Mouse (Mus musculus) kidney, postnatal 0 days (tissue): ENCODE measurements at regions not wholly inside any gene's neighbourhood (a gene's known extent, or its start where the extent isn't known, plus 50 kb on each side); places are given as distances from the start of the nearest gene placed in this dataset.

ENCODE experiments used
- ATAC-seq: fragments of 200-750 bp; cut with Nextera tagmentation; replicated peaks from 2 replicates; pipeline ENCODE4 v1.8.0; 2017; ENCODE audit warnings: low read depth, moderate number of reproducible peaks, moderate TSS enrichment, moderate library complexity; ENCODE audit not compliant: low FRiP score
- DNase-seq: peaks from one replicate; pipeline ENCODE4 v3.0.0-alpha.2; 2016; ENCODE audit warnings: low spot score
- H3K27ac ChIP-seq: fragments of 300-500 bp; sonication (generic); 2 replicates; pipeline ENCODE4 v1.5.1; 2014; ENCODE audit warnings: mild to moderate bottlenecking
- H3K27me3 ChIP-seq: fragments of 300-500 bp; sonication (generic); 2 replicates; pipeline ENCODE4 v1.6.1; 2014; ENCODE audit warnings: low read length, mixed read lengths; ENCODE audit not compliant: insufficient read depth
- H3K36me3 ChIP-seq: fragments of 300-500 bp; sonication (generic); 2 replicates; pipeline ENCODE4 v1.6.1; 2014; ENCODE audit warnings: low read length, mixed read lengths; ENCODE audit not compliant: insufficient read depth
- H3K4me1 ChIP-seq: fragments of 300-500 bp; sonication (generic); replicated peaks from 2 replicates; pipeline ENCODE4 v1.6.1; 2014; ENCODE audit warnings: antibody characterized with exemption, low read length, mixed read lengths; ENCODE audit not compliant: insufficient read depth
- H3K4me2 ChIP-seq: fragments of 300-500 bp; sonication (generic); 2 replicates; pipeline ENCODE4 v1.6.1; 2014; ENCODE audit warnings: mild to moderate bottlenecking, low read length, moderate library complexity, mixed read lengths
- H3K4me3 ChIP-seq: fragments of 300-500 bp; sonication (generic); replicated peaks from 2 replicates; pipeline ENCODE4 v1.5.1; 2014; ENCODE audit warnings: low read depth, low read length
- H3K9ac ChIP-seq: fragments of 300-500 bp; sonication (generic); 2 replicates; pipeline ENCODE4 v1.6.1; 2014; ENCODE audit warnings: low read depth, low read length
- H3K9me3 ChIP-seq: fragments of 300-500 bp; sonication (generic); replicated peaks from 2 replicates; pipeline ENCODE4 v1.6.1; 2016; ENCODE audit warnings: low read length, inconsistent platforms, mixed read lengths
- CTCF ChIP-seq: IDR thresholded peaks from 2 replicates; pipeline ENCODE4 v1.5.1; 2016; ENCODE audit warnings: antibody characterized with exemption, low read depth, mild to moderate bottlenecking, moderate library complexity
- WGBS: fragments of 180-500 bp; shearing (Covaris S2); extraction: QIAGEN DNeasy Blood & Tissue Kit; methylation state at CpG from one replicate; pipeline ENCODE4 v1.1.7; 2014; 5-methylcytosine and 5-hydroxymethylcytosine counted together

- H3K27me3 ChIP-seq: no peaks in the 10 kb centered on the region
- TF ChIP-seq CTCF: no peak
- DNase-seq (no peak), ATAC-seq (no peak)
- no peak overlapping the region for H3K4me3 ChIP-seq
- no peak overlapping the region for H3K4me2 ChIP-seq
- H3K4me1 ChIP-seq: no peaks in the 10 kb centered on the region
- no peaks in the 10 kb centered on the region for H3K36me3 ChIP-seq
- no peak overlapping the region for H3K27ac ChIP-seq
- no peaks in the 10 kb centered on the region for H3K9me3 ChIP-seq
- 82% methylated on average over 5 of the region's 5 CpGs for WGBS
- no peak overlapping the region for H3K9ac ChIP-seq
Measured at GRCm38 (mm10) chr1:41981545-41981944, 714.0 kb upstream of the Pou3f3 start.

GRCm38 (mm10) chr1:42006235-42006634, 689.3 kb upstream of the Pou3f3 start:
- Histone ChIP-seq H3K27ac (no peak overlapping the region), H3K9me3 (no peaks in the 10 kb centered on the region), H3K4me3 (no peak overlapping the region), H3K9ac (no peak overlapping the region), H3K4me1 (no peaks in the 10 kb centered on the region), H3K27me3 (no peaks in the 10 kb centered on the region), H3K4me2 (no peak overlapping the region), H3K36me3 (no peaks in the 10 kb centered on the region)
- no peak for ATAC-seq
- TF ChIP-seq CTCF: no peak
- WGBS: 79% methylated on average over 6 of the region's 6 CpGs
- DNase-seq: no peak

- no peaks in the 10 kb centered on the region for H3K36me3 ChIP-seq
- 89% methylated on average over 3 of the region's 3 CpGs for WGBS
- DNase-seq: no peak
- H3K9ac ChIP-seq: no peak overlapping the region
- no peaks in the 10 kb centered on the region for H3K9me3 ChIP-seq
- H3K4me1 ChIP-seq: no peaks in the 10 kb centered on the region
- no peak overlapping the region for H3K27ac ChIP-seq
- ATAC-seq: no peak
- no peak overlapping the region for H3K4me3 ChIP-seq
- no peaks in the 10 kb centered on the region for H3K27me3 ChIP-seq
- TF ChIP-seq CTCF: no peak
- no peak overlapping the region for H3K4me2 ChIP-seq
Measured at GRCm38 (mm10) chr1:42008046-42008445, 687.5 kb upstream of the Pou3f3 start.

- Histone ChIP-seq H3K27me3 (no peaks in the 10 kb centered on the region), H3K4me1 (no peaks in the 10 kb centered on the region), H3K9me3 (no peaks in the 10 kb centered on the region), H3K27ac (no peak overlapping the region), H3K4me2 (no peak overlapping the region), H3K9ac (no peak overlapping the region), H3K36me3 (no peaks in the 10 kb centered on the region), H3K4me3 (no peak overlapping the region)
- ATAC-seq: no peak
- DNase-seq: no peak
- 90% methylated on average over 3 of the region's 3 CpGs for WGBS
- no peak for TF ChIP-seq CTCF
Measured at GRCm38 (mm10) chr1:42012911-42013310, 682.7 kb upstream of the Pou3f3 start.

- H3K4me2 ChIP-seq: no peak overlapping the region
- H3K9ac ChIP-seq: no peak overlapping the region
- DNase-seq (peak; percentile 13), ATAC-seq (no peak)
- 35% methylated on average over 2 of the region's 2 CpGs for WGBS
- no peaks in the 10 kb centered on the region for H3K36me3 ChIP-seq
- TF ChIP-seq CTCF: peak; percentile 4; the same call in 1 of the 2 replicates
- no peaks in the 10 kb centered on the region for H3K27me3 ChIP-seq
- no peak overlapping the region for H3K27ac ChIP-seq
- H3K4me1 ChIP-seq: no peaks in the 10 kb centered on the region
- no peaks in the 10 kb centered on the region for H3K9me3 ChIP-seq
- H3K4me3 ChIP-seq: no peak overlapping the region
Measured at GRCm38 (mm10) chr1:42018966-42019365, 676.6 kb upstream of the Pou3f3 start.

- ATAC-seq (no peak), DNase-seq (no peak)
- no peak overlapping the region for H3K9ac ChIP-seq
- H3K4me3 ChIP-seq: no peak overlapping the region
- H3K36me3 ChIP-seq: no peaks in the 10 kb centered on the region
- H3K9me3 ChIP-seq: no peaks in the 10 kb centered on the region
- 89% methylated on average over 6 of the region's 6 CpGs for WGBS
- no peak for TF ChIP-seq CTCF
- H3K4me1 ChIP-seq: no peaks in the 10 kb centered on the region
- H3K27ac ChIP-seq: no peak overlapping the region
- no peak overlapping the region for H3K4me2 ChIP-seq
- H3K27me3 ChIP-seq: no peaks in the 10 kb centered on the region
Measured at GRCm38 (mm10) chr1:42025781-42026180, 669.8 kb upstream of the Pou3f3 start.

GRCm38 (mm10) chr1:42026423-42026822, 669.1 kb upstream of the Pou3f3 start:
- no peaks in the 10 kb centered on the region for H3K4me1 ChIP-seq
- no peaks in the 10 kb centered on the region for H3K9me3 ChIP-seq
- H3K27me3 ChIP-seq: no peaks in the 10 kb centered on the region
- H3K4me2 ChIP-seq: no peak overlapping the region
- no peak overlapping the region for H3K4me3 ChIP-seq
- 61% methylated on average over 5 of the region's 5 CpGs for WGBS
- no peak for TF ChIP-seq CTCF
- ATAC-seq (no peak), DNase-seq (no peak)
- H3K36me3 ChIP-seq: no peaks in the 10 kb centered on the region
- no peak overlapping the region for H3K27ac ChIP-seq
- no peak overlapping the region for H3K9ac ChIP-seq
